Mouse (Mus musculus) embryonic facial prominence, embryonic 13.5 days (tissue): ENCODE measurements around the gene Fgfr2. TPM values are rescaled to one million over a fixed set of nuclear protein-coding genes. Genes with fewer than 3 reads are reported as not detected.

Source experiments
- ATAC-seq: fragments of 200-750 bp; cut with Nextera tagmentation; 2 replicates; pipeline ENCODE4 v1.8.0; 2017; ENCODE audit warnings: low read depth; ENCODE audit not compliant: insufficient number of reproducible peaks, insufficient read depth, low FRiP score, low TSS enrichment
- H3K27ac ChIP-seq: fragments of 300-500 bp; sonication (generic); 2 replicates; pipeline ENCODE4 v1.5.1; 2015; ENCODE audit warnings: moderate library complexity, mild to moderate bottlenecking, inconsistent platforms
- H3K27me3 ChIP-seq: fragments of 300-500 bp; sonication (generic); 2 replicates; pipeline ENCODE4 v1.6.1; 2015; ENCODE audit warnings: mild to moderate bottlenecking, inconsistent platforms
- H3K36me3 ChIP-seq: fragments of 300-500 bp; sonication (generic); 2 replicates; pipeline ENCODE4 v1.6.1; 2015; ENCODE audit warnings: mild to moderate bottlenecking, inconsistent platforms
- H3K4me1 ChIP-seq: fragments of 300-500 bp; sonication (generic); 2 replicates; pipeline ENCODE4 v1.6.1; 2015; ENCODE audit warnings: inconsistent platforms
- H3K4me2 ChIP-seq: fragments of 300-500 bp; sonication (generic); 2 replicates; pipeline ENCODE4 v1.6.1; 2015; ENCODE audit warnings: moderate library complexity, mild to moderate bottlenecking, inconsistent platforms
- H3K4me3 ChIP-seq: fragments of 300-500 bp; sonication (generic); 2 replicates; pipeline ENCODE4 v1.5.1; 2015; ENCODE audit warnings: mild to moderate bottlenecking, inconsistent platforms
- H3K9ac ChIP-seq: fragments of 300-500 bp; sonication (generic); 2 replicates; pipeline ENCODE4 v1.6.1; 2015; ENCODE audit warnings: mild to moderate bottlenecking, inconsistent platforms
- H3K9me3 ChIP-seq: fragments of 300-500 bp; sonication (generic); 2 replicates; pipeline ENCODE4 v1.6.1; 2016; ENCODE audit warnings: inconsistent platforms
- WGBS: fragments of 180-500 bp; shearing (Covaris S2); methylation state at CpG from one replicate; pipeline ENCODE4 v1.1.7; 2015; ENCODE audit warnings: mixed read lengths; 5-methylcytosine and 5-hydroxymethylcytosine counted together
- polyA plus RNA-seq: library from polyadenylated mRNA; unstranded; fragments of >200 nt; fragmentation: Nextera tagmentation; extraction: Ambion mirVana; gene quantifications from 2 replicates; pipeline ENCODE4 v1.2.1, GENCODE M21; 2015

Fgfr2 gene
- polyA plus RNA-seq, 1 experiment from 2014 or later = 174 TPM

GRCm38 (mm10) chr7:130183960-130184359 lies 2939.2 kb downstream of the Fgfr2 start:
- peaks cover 30% of the 10 kb centered on the region for H3K4me1 ChIP-seq
- H3K36me3 ChIP-seq = peaks cover 79% of the 10 kb centered on the region
- H3K27me3 ChIP-seq = no peaks in the 10 kb centered on the region
- H3K27ac ChIP-seq = peak overlapping the region; percentile 83
- H3K9me3 ChIP-seq = no peaks in the 10 kb centered on the region
- WGBS = 58% methylated on average over 5 of the region's 5 CpGs
- H3K9ac ChIP-seq = no peak overlapping the region
- peak; percentile 59; the same call in 1 of the 2 replicates for ATAC-seq
- no peak overlapping the region for H3K4me2 ChIP-seq
- no peak overlapping the region for H3K4me3 ChIP-seq

DNA sequence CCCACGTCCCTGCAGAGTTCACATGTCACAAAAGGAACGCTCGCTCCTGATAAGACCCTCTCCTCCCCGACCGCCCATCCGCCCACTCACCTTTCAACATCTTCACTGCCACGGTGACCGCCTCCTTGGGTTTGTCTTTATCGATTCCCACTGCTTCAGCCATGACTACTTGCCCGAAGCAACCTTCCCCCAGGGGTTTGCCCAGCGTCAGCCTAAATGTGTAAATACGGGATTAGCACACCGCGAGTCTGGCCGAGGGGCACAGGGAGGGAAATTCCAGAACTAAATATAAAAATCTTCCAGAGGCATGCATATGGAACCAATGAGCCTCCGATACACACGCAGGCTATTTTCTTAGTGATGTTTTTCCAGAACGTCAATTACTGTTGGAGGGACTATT lies 2940.6 kb downstream of the Fgfr2 start:
- H3K4me2 ChIP-seq = peak overlapping the region; percentile 44
- peak overlapping the region; percentile 81 for H3K27ac ChIP-seq
- H3K4me1 ChIP-seq = peaks cover 30% of the 10 kb centered on the region
- no peak overlapping the region for H3K9ac ChIP-seq
- H3K4me3 ChIP-seq = no peak overlapping the region
- peaks cover 80% of the 10 kb centered on the region for H3K36me3 ChIP-seq
- 7% methylated on average over 18 of the region's 18 CpGs for WGBS
- ATAC-seq = no peak
- H3K27me3 ChIP-seq = no peaks in the 10 kb centered on the region
- H3K9me3 ChIP-seq = no peaks in the 10 kb centered on the region

DNA sequence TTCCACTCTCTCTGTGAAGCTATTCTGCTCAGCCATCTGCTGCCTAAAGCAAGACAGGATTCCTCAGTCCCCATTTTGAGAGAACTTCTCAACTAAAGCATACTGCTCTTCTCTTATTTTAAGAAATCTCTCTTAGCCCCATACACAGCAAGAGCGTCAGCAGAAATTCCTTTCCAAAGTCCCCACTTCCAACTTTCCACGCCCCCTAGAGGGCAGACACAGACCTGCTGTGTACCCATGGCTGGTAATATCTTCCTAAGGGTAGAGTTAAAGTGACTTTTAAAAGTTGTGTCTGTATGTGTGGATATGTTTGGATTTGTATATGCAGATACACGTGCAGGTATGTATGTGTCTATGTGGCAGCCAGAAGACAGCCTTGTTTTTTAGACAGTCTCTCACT lies 2944.2 kb downstream of the Fgfr2 start:
- ATAC-seq = no peak
- Histone ChIP-seq H3K4me2 (no peak overlapping the region), H3K9me3 (no peaks in the 10 kb centered on the region), H3K4me3 (no peak overlapping the region), H3K27me3 (no peaks in the 10 kb centered on the region), H3K36me3 (peaks cover 77% of the 10 kb centered on the region), H3K9ac (no peak overlapping the region), H3K4me1 (peaks cover 41% of the 10 kb centered on the region), H3K27ac (no peak overlapping the region)
- 63% methylated on average over 3 of the region's 3 CpGs for WGBS

DNA sequence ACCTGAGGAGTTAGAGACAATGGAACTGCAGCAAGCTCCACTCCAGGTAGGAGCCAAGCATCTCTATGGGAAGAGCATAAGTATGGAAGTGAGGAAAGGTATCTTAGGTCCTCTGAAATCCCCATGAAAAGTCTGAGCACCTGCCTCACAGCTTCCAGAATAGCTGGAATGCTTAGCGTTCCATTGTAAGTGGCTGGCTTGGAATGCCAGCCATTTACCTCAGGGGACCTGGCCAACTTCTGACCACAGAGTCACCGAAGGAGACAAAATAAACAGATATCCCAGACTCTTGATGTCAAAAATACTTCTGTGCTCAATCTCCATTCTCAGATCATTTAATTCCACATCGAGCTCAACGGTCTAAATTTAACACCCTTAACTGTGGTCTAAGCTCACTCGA lies 2946.1 kb downstream of the Fgfr2 start:
- peaks cover 29% of the 10 kb centered on the region for H3K4me1 ChIP-seq
- H3K9ac ChIP-seq = no peak overlapping the region
- no peak for ATAC-seq
- 68% methylated on average over 5 of the region's 5 CpGs for WGBS
- H3K36me3 ChIP-seq = peaks cover 90% of the 10 kb centered on the region
- H3K27me3 ChIP-seq = no peaks in the 10 kb centered on the region
- H3K9me3 ChIP-seq = no peaks in the 10 kb centered on the region
- no peak overlapping the region for H3K4me2 ChIP-seq
- H3K27ac ChIP-seq = no peak overlapping the region
- no peak overlapping the region for H3K4me3 ChIP-seq

DNA sequence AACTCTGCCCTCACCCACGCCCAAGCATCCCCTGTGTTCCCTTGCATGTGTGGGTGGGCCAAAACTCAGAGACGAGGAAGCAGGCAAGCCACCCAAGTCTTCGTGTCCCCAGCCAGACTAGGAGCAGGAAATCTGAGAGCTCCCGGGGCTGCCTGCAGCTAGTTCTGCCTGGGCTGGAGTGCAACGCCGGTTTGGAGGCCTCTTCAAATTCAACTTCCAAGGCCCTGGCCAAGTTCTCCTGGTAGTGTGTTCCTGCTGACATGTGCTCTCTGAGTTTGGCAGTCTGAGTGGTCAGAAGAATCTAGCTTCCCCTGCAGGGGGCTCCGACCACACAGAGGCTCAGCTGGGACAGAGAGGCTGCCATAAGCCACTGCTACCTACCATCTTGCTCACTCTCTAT lies 2948.6 kb downstream of the Fgfr2 start:
- WGBS = 29% methylated on average over 7 of the region's 7 CpGs
- no peak overlapping the region for H3K4me2 ChIP-seq
- peaks cover 94% of the 10 kb centered on the region for H3K36me3 ChIP-seq
- peak overlapping the region; percentile 79 for H3K27ac ChIP-seq
- no peak overlapping the region for H3K4me3 ChIP-seq
- no peaks in the 10 kb centered on the region for H3K9me3 ChIP-seq
- no peaks in the 10 kb centered on the region for H3K27me3 ChIP-seq
- no peak for ATAC-seq
- H3K4me1 ChIP-seq = peaks cover 28% of the 10 kb centered on the region
- H3K9ac ChIP-seq = 0 out of 2 replicates have a peak overlapping the region, but pooled peaks have one; percentile 16

- peaks cover 96% of the 10 kb centered on the region for H3K36me3 ChIP-seq
- no peaks in the 10 kb centered on the region for H3K27me3 ChIP-seq
- H3K27ac ChIP-seq = peak overlapping the region; percentile 79
- no peak for ATAC-seq
- H3K4me3 ChIP-seq = no peak overlapping the region
- H3K4me2 ChIP-seq = no peak overlapping the region
- H3K9ac ChIP-seq = no peak overlapping the region
- peaks cover 28% of the 10 kb centered on the region for H3K4me1 ChIP-seq
- H3K9me3 ChIP-seq = no peaks in the 10 kb centered on the region
- 83% methylated on average over 5 of the region's 5 CpGs for WGBS
Observed at GRCm38 (mm10) chr7:130173914-130174313, 2949.2 kb downstream of the Fgfr2 start.

GRCm38 (mm10) chr7:130170144-130170543 lies 2953.0 kb downstream of the Fgfr2 start:
- Histone ChIP-seq H3K9ac (no peak overlapping the region), H3K4me3 (no peak overlapping the region), H3K4me2 (no peak overlapping the region), H3K36me3 (peaks cover 87% of the 10 kb centered on the region), H3K4me1 (peaks cover 41% of the 10 kb centered on the region), H3K9me3 (no peaks in the 10 kb centered on the region), H3K27ac (no peak overlapping the region), H3K27me3 (no peaks in the 10 kb centered on the region)
- WGBS = 75% methylated on average over 8 of the region's 8 CpGs
- ATAC-seq = no peak

DNA sequence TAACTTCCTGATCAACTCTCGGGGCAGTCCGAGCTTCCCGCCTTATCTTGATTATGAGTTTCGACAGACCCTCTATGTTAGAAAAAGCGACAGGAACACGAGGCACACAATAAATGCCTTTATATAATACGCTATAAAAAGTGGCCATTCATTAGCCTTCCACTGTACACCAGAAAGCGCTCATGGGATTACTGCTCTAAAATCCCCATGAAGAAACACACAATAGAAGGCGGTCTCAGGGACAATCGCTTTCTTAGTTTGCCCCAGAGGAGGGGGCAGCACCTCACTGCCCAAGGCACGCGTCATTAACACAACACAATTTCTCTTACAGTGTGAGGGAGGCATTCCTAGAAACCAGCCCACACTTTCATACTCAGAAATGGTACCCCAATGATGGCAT lies 2954.9 kb downstream of the Fgfr2 start:
- H3K27ac ChIP-seq = no peak overlapping the region

DNA sequence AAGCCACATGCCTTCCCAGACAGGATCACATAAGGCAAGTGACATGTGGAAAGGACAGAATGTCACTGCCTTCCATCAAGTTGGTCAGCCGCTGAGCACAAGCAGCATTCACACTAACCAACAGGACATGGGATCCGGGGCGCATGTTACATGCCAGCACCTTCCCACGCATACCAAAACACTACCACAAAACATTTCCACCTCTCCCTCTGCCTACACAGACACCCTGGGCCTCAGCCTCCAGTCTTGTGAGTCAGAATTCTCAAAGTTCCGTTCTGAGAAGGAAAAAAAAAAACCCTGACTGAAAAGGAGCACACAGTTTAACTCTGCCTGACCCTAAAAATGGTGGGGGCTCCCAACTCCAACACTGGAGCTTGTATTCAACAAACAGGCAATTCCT lies 2955.9 kb downstream of the Fgfr2 start:
- Histone ChIP-seq H3K4me1 (peaks cover 25% of the 10 kb centered on the region), H3K27ac (peak overlapping the region; percentile 78)

More for the DNA sequence above, 2954.9 kb downstream of the Fgfr2 start:
- H3K4me1 ChIP-seq = peaks cover 25% of the 10 kb centered on the region
- ATAC-seq = no peak
- no peak overlapping the region for H3K4me2 ChIP-seq
- no peaks in the 10 kb centered on the region for H3K9me3 ChIP-seq
- H3K9ac ChIP-seq = no peak overlapping the region
- H3K27me3 ChIP-seq = no peaks in the 10 kb centered on the region
- H3K4me3 ChIP-seq = no peak overlapping the region
- peaks cover 83% of the 10 kb centered on the region for H3K36me3 ChIP-seq
- WGBS = 72% methylated on average over 12 of the region's 12 CpGs

GRCm38 (mm10) chr7:130166190-130166589 lies 2957.0 kb downstream of the Fgfr2 start:
- ATAC-seq = no peak
- Histone ChIP-seq H3K36me3 (peaks cover 81% of the 10 kb centered on the region), H3K4me1 (peaks cover 36% of the 10 kb centered on the region), H3K27ac (peak overlapping the region; percentile 78), H3K4me3 (no peak overlapping the region), H3K4me2 (no peak overlapping the region), H3K9ac (no peak overlapping the region), H3K9me3 (no peaks in the 10 kb centered on the region), H3K27me3 (no peaks in the 10 kb centered on the region)
- WGBS = 41% methylated on average over 4 of the region's 4 CpGs

More for the DNA sequence above, 2955.9 kb downstream of the Fgfr2 start:
- Histone ChIP-seq H3K36me3 (peaks cover 81% of the 10 kb centered on the region), H3K4me3 (no peak overlapping the region), H3K9me3 (no peaks in the 10 kb centered on the region), H3K27me3 (no peaks in the 10 kb centered on the region), H3K4me2 (no peak overlapping the region), H3K9ac (0 out of 2 replicates have a peak overlapping the region, but pooled peaks have one; percentile 41)
- WGBS = 67% methylated on average over 5 of the region's 5 CpGs
- ATAC-seq = no peak

DNA sequence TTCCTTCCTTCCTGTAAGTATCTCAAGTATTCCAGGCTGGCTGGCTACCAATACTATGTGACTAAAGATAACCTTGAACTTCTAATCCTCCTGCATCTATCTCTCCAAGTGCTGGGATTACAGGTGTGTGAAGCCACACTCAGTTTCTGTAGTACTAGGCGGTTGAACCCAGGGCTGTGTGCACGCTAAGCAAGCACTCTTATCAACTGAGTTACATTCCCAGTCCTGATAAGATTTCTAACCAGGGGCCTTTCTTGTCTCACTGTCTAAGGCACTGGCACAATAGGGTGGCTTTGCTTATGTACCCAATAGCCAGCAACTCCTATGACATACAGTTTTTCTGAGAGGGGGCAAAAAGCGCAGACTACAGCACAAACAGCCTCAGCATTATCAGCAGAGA lies 2957.7 kb downstream of the Fgfr2 start:
- H3K4me1 ChIP-seq = peaks cover 36% of the 10 kb centered on the region
- H3K27ac ChIP-seq = peak overlapping the region; percentile 73
- WGBS = 79% methylated on average over 3 of the region's 3 CpGs

DNA sequence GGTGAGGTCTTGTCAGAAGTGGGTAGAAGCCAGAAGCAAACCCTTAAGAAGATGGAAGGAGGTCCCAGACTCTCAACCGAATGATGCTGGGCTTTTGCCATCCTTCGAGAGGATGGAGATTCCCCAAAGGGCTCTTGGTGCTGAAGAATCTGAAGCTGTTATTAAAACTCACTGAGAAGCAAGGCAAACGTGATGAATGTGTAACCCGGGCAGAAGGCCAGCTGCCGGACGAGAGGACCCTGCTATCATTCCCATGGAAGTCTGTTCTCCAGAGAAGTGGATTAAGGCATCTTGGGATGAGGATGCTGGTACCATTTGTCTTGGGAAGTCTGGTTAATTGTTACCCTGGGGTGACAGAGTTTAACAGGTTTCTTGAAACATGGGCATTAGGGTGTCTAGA lies 2960.4 kb downstream of the Fgfr2 start:
- Histone ChIP-seq H3K27ac (no peak overlapping the region), H3K9me3 (no peaks in the 10 kb centered on the region), H3K36me3 (peaks cover 50% of the 10 kb centered on the region), H3K27me3 (no peaks in the 10 kb centered on the region), H3K4me3 (no peak overlapping the region), H3K4me2 (no peak overlapping the region), H3K4me1 (peaks cover 34% of the 10 kb centered on the region), H3K9ac (no peak overlapping the region)
- 88% methylated on average over 6 of the region's 6 CpGs for WGBS
- no peak for ATAC-seq

More for the DNA sequence above, 2957.7 kb downstream of the Fgfr2 start:
- no peak for ATAC-seq
- no peaks in the 10 kb centered on the region for H3K27me3 ChIP-seq
- no peak overlapping the region for H3K4me2 ChIP-seq
- H3K9me3 ChIP-seq = no peaks in the 10 kb centered on the region
- peaks cover 74% of the 10 kb centered on the region for H3K36me3 ChIP-seq
- H3K9ac ChIP-seq = no peak overlapping the region
- H3K4me3 ChIP-seq = no peak overlapping the region
